Mouse (Mus musculus): ENCODE results near the gene Grb7.

- TF ChIP-seq CTCF (IDR thresholded peaks at IDR 0.05; ENCODE audit: low read depth, low read length): no peak
- TF ChIP-seq GATA1 (IDR thresholded peaks at IDR 0.05; ENCODE audit: borderline replicate concordance, low read length): no peak
- no peak for TF ChIP-seq TAL1 (conservative IDR thresholded peaks at IDR 0.05; ENCODE audit: low read depth, low read length)
- TF ChIP-seq GATA2 (IDR thresholded peaks at IDR 0.05; ENCODE audit: borderline replicate concordance, low read depth, low read length): no peak
These were observed 10.5 kb upstream of the Grb7 start for GRCm38 (mm10) chr11:98435723-98436122.
